Mouse (Mus musculus): ENCODE data around the gene Paqr6. TPM values are rescaled to one million over a fixed set of nuclear protein-coding genes. Genes with fewer than 3 reads are reported as not detected.

Gene Paqr6
- polyA plus RNA-seq, 1 experiment from 2014 or later, result 5.3 TPM

GRCm38 (mm10) chr3:88398666-88399065, 34.3 kb downstream of the Paqr6 start:
- Histone ChIP-seq H3K36me3 (peaks cover 4% of the 10 kb centered on the region; the same call in 1 of the 2 replicates), H3K9me3 (no peaks in the 10 kb centered on the region), H3K27me3 (no peaks in the 10 kb centered on the region), H3K9ac (no peak overlapping the region), H3K27ac (replicated peaks) (no peak overlapping the region), H3K4me2 (no peak overlapping the region), H3K4me3 (no peak overlapping the region), H3K4me1 (replicated peaks) (no peaks in the 10 kb centered on the region)
- ATAC-seq (ENCODE audit: low read depth), result no peak
- WGBS, result 73% methylated on average over 2 of the region's 2 CpGs

GRCm38 (mm10) chr3:88403522-88404230, 39.3 kb downstream of the Paqr6 start:
- Histone ChIP-seq H3K4me2 (no peak overlapping the region), H3K27ac (replicated peaks) (no peak overlapping the region), H3K4me3 (no peak overlapping the region), H3K27me3 (no peaks in the 10 kb centered on the region), H3K9ac (no peak overlapping the region), H3K9me3 (no peaks in the 10 kb centered on the region), H3K36me3 (peaks cover 7% of the 10 kb centered on the region), H3K4me1 (replicated peaks) (peaks cover 8% of the 10 kb centered on the region)
- no peak for ATAC-seq (ENCODE audit: low read depth)
- 92% methylated on average over 10 of the region's 10 CpGs for WGBS

- Histone ChIP-seq H3K9me3 (no peaks in the 10 kb centered on the region), H3K4me3 (no peak overlapping the region), H3K4me1 (replicated peaks) (peaks cover 27% of the 10 kb centered on the region), H3K4me2 (no peak overlapping the region), H3K27ac (replicated peaks) (no peak overlapping the region), H3K36me3 (peaks cover 15% of the 10 kb centered on the region), H3K27me3 (no peaks in the 10 kb centered on the region), H3K9ac (no peak overlapping the region)
- WGBS, result 0% methylated on average over 2 of the region's 2 CpGs
- ATAC-seq (ENCODE audit: low read depth), result 0 out of 2 replicates have a peak, but pooled peaks have one; percentile 16
Measured at GRCm38 (mm10) chr3:88407090-88407489, 42.7 kb downstream of the Paqr6 start.

- H3K27me3 ChIP-seq, result no peaks in the 10 kb centered on the region
- WGBS, result 61% methylated on average over 7 of the region's 7 CpGs
- H3K36me3 ChIP-seq, result peaks cover 19% of the 10 kb centered on the region
- no peak for ATAC-seq (ENCODE audit: low read depth)
- no peak overlapping the region for H3K4me3 ChIP-seq
- H3K4me2 ChIP-seq, result no peak overlapping the region
- no peak overlapping the region for H3K9ac ChIP-seq
- H3K27ac ChIP-seq (replicated peaks), result no peak overlapping the region
- no peaks in the 10 kb centered on the region for H3K9me3 ChIP-seq
- peaks cover 27% of the 10 kb centered on the region for H3K4me1 ChIP-seq (replicated peaks)
Measured at GRCm38 (mm10) chr3:88407529-88407928, 43.1 kb downstream of the Paqr6 start.

GRCm38 (mm10) chr3:88408953-88409352, 44.6 kb downstream of the Paqr6 start:
- peaks cover 27% of the 10 kb centered on the region for H3K4me1 ChIP-seq (replicated peaks)
- H3K4me2 ChIP-seq, result peak overlapping the region; percentile 69
- H3K36me3 ChIP-seq, result peaks cover 31% of the 10 kb centered on the region
- H3K4me3 ChIP-seq, result peak overlapping the region; percentile 63; the same call in 1 of the 2 replicates
- H3K9ac ChIP-seq, result peak overlapping the region; percentile 86; the same call in 1 of the 2 replicates
- H3K9me3 ChIP-seq, result no peaks in the 10 kb centered on the region
- WGBS, result 73% methylated on average over 5 of the region's 5 CpGs
- H3K27me3 ChIP-seq, result no peaks in the 10 kb centered on the region
- no peak for ATAC-seq (ENCODE audit: low read depth)
- 0 out of 2 replicates have a peak overlapping the region, but pooled peaks have one; percentile 90 for H3K27ac ChIP-seq (replicated peaks)

- under 1% methylated on average over 54 of the region's 54 CpGs for whole genome bisulfite sequencing
- Histone ChIP-seq H3K4me2 (peak within 1 kb of the TSS; percentile 69), H3K36me3 (peaks cover 40% of the 10 kb centered on the region), H3K4me1 (replicated peaks) (peaks cover 27% of the 10 kb centered on the region), H3K4me3 (peak within 1 kb of the TSS; percentile 63), H3K9me3 (no peaks in the 10 kb centered on the region), H3K27ac (replicated peaks) (peak within 1 kb of the TSS; percentile 90), H3K9ac (peak within 1 kb of the TSS; percentile 86), H3K27me3 (no peaks in the 10 kb centered on the region)
- peak; percentile 91 for ATAC-seq (ENCODE audit: low read depth)
Measured at GRCm38 (mm10) chr3:88409741-88410644, 45.6 kb downstream of the Paqr6 start, which contains the start of gene Pmf1. Pmf1 (minus strand) TSS chr3:88410331.

- H3K27me3 ChIP-seq, result no peaks in the 10 kb centered on the region
- H3K4me2 ChIP-seq, result peak overlapping the region; percentile 69
- ATAC-seq (ENCODE audit: low read depth), result no peak
- peak overlapping the region; percentile 63 for H3K4me3 ChIP-seq
- no peaks in the 10 kb centered on the region for H3K9me3 ChIP-seq
- WGBS, result 26% methylated on average over 7 of the region's 7 CpGs
- peaks cover 46% of the 10 kb centered on the region for H3K36me3 ChIP-seq
- peaks cover 27% of the 10 kb centered on the region for H3K4me1 ChIP-seq (replicated peaks)
- H3K9ac ChIP-seq, result peak overlapping the region; percentile 86
- H3K27ac ChIP-seq (replicated peaks), result peak overlapping the region; percentile 90
Measured at GRCm38 (mm10) chr3:88410645-88411031, 46.3 kb downstream of the Paqr6 start.

GRCm38 (mm10) chr3:88411681-88412080, 47.3 kb downstream of the Paqr6 start:
- peaks cover 57% of the 10 kb centered on the region for H3K36me3 ChIP-seq
- no peak overlapping the region for H3K9ac ChIP-seq
- H3K4me3 ChIP-seq, result no peak overlapping the region
- H3K4me1 ChIP-seq (replicated peaks), result peaks cover 27% of the 10 kb centered on the region
- no peaks in the 10 kb centered on the region for H3K27me3 ChIP-seq
- 89% methylated on average over 4 of the region's 4 CpGs for WGBS
- no peak overlapping the region for H3K4me2 ChIP-seq
- no peak for ATAC-seq (ENCODE audit: low read depth)
- H3K9me3 ChIP-seq, result no peaks in the 10 kb centered on the region
- H3K27ac ChIP-seq (replicated peaks), result no peak overlapping the region

GRCm38 (mm10) chr3:88412636-88413035, 48.3 kb downstream of the Paqr6 start:
- H3K9me3 ChIP-seq, result no peaks in the 10 kb centered on the region
- peaks cover 66% of the 10 kb centered on the region for H3K36me3 ChIP-seq
- no peak overlapping the region for H3K9ac ChIP-seq
- H3K4me1 ChIP-seq (replicated peaks), result peaks cover 25% of the 10 kb centered on the region
- no peak overlapping the region for H3K4me2 ChIP-seq
- no peaks in the 10 kb centered on the region for H3K27me3 ChIP-seq
- 90% methylated on average over 11 of the region's 11 CpGs for WGBS
- no peak overlapping the region for H3K27ac ChIP-seq (replicated peaks)
- no peak for ATAC-seq (ENCODE audit: low read depth)
- no peak overlapping the region for H3K4me3 ChIP-seq

- 89% methylated on average over 4 of the region's 4 CpGs for WGBS
- Histone ChIP-seq H3K27ac (replicated peaks) (no peak overlapping the region), H3K27me3 (no peaks in the 10 kb centered on the region), H3K9me3 (no peaks in the 10 kb centered on the region), H3K4me2 (no peak overlapping the region), H3K4me1 (replicated peaks) (peaks cover 25% of the 10 kb centered on the region), H3K4me3 (no peak overlapping the region), H3K36me3 (peaks cover 97% of the 10 kb centered on the region), H3K9ac (no peak overlapping the region)
- no peak for ATAC-seq (ENCODE audit: low read depth)
Measured at GRCm38 (mm10) chr3:88415668-88416067, 51.3 kb downstream of the Paqr6 start.

GRCm38 (mm10) chr3:88418016-88418415, 53.6 kb downstream of the Paqr6 start:
- H3K9me3 ChIP-seq, result no peaks in the 10 kb centered on the region
- no peak overlapping the region for H3K4me2 ChIP-seq
- peaks cover 39% of the 10 kb centered on the region for H3K4me1 ChIP-seq (replicated peaks)
- no peaks in the 10 kb centered on the region for H3K27me3 ChIP-seq
- H3K4me3 ChIP-seq, result no peak overlapping the region
- peaks cover 83% of the 10 kb centered on the region for H3K36me3 ChIP-seq
- H3K9ac ChIP-seq, result 0 out of 2 replicates have a peak overlapping the region, but pooled peaks have one; percentile 17
- WGBS, result 89% methylated on average over 6 of the region's 6 CpGs
- no peak overlapping the region for H3K27ac ChIP-seq (replicated peaks)
- ATAC-seq (ENCODE audit: low read depth), result no peak
